Mouse (Mus musculus) lung, postnatal 0 days (tissue): ENCODE data around the gene Fam160a1.

Source experiments
- CTCF ChIP-seq: IDR thresholded peaks from 2 replicates; pipeline ENCODE4 v1.5.1; 2016; ENCODE audit warnings: antibody characterized with exemption, mild to moderate bottlenecking
- EP300 ChIP-seq: IDR thresholded peaks from 2 replicates; pipeline ENCODE4 v1.6.1; 2016; ENCODE audit warnings: antibody characterized with exemption, mild to moderate bottlenecking, control low read depth

DNA sequence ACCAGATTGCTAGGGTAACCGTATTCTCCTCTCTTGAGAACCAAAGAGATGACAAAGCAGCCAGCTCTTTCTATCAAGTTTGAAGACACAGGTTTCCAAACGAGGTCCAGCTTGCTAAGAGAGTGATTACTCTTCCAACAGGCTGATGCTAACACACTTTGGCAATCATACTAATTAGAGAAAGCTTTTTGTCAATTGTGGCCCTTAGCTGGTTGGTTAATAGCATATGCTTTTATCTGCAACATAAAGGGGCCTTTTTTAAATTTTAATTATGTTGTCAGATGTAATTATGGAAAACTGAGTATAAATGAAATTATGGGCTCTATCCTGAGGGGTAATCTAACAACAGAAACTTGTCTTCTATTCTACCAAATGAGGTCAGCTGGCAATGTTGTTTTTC lies 89.9 kb downstream of the Fam160a1 start:
- no peak for TF ChIP-seq CTCF
- no peak for TF ChIP-seq EP300
